Mouse (Mus musculus): ENCODE results near the gene Coa7.
A peak's percentile ranks its signal among the peaks of the same experiment; 100 is the strongest.
"Not testable (repeated sequence)": the region's sequence is repeated elsewhere in the genome, so short reads cannot be mapped to it uniquely, and the experiment has no call there.

Coa7 gene

DNA sequence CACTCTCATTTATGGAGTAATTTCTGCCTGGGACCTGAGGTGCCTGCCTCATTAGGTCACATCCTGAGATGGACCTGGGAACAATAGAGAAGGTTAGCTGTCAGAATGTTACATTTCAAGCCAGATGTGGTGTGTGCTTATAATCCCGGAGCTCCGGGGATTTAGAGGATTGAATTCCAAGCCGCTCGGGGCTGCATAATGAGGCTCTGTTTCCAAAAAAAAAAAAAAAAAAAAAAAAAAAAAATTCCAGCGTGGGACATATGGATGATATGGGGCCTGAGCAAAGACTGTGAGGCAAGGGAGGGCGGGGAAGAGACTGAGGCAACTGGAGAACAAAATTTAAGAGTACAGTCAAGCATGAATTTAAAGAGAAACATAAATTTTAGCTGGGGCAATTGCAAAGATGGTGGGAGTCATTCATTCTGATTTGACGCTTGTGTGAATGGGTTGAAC lies 16.7 kb downstream of the Coa7 start:
- DNase-seq = no peak

DNA sequence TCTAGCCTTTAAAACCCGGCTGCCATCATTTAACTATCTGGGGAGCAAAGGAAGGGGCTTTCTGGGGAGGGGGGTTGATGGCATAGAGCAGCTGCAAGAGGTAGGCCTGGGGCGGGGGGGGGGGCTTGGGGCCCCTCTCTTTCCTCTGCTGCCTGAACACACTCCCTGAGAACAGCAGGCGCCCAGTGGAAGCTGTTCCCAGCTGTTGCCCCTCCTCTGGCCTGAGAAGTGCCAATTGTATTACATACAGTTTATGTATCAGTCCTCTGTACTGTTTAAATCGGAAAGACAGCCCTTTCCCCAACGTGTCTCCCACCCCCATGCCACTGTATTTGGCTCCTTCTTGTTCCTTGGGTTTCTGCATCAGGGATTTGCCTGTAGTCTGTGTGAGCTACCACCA lies 17.9 kb downstream of the Coa7 start:
- no peak for DNase-seq

DNA sequence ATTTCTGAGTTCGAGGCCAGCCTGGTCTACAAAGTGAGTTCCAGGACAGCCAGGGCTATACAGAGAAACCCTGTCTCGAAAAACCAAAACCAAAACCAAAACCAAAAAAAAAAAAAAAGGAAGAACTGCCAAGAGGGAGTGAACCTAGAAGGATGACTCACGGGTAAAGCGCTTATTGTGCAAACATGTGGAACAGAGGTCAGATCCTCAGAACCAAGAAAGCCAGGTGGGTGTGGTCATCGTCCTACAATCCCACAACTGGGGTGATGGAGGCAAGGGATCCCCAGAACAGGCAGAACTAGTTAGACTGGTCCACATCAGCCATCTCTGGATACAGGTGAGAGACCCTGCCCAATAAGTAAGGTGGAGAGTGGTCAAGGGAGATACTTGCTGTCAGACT lies 19.2 kb downstream of the Coa7 start:
- no peak for DNase-seq

DNA sequence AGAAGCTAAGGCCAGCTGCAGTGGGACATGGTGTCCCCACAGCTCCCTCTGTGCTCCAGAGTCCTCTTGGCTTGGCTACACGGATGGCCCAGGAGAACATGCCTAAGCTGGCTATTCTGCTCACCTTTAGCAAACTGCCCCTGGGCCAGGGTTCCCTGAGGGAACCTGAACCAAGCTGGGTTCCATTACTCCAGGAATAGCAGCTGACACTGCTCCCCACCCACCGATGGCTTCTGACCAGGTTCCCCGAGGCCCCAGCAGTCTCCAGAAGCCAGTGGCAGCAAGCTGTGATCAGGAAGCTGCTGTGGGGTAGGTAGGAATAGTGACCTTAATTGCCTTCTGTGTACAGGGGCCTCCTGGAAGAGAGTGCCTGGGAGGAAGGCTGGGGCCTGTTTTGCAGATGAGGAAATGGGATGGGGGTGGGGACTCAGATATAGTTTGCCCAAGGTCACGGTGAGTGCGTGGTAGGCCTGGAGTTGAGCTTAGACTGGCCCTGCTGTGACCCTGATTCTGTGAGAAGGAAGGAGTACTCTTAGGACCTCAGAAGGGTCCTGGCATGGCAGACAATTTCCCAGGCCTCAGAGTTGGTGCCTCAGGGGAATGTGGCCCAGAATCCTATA lies 20.4 kb downstream of the Coa7 start:
- no peak for DNase-seq

DNA sequence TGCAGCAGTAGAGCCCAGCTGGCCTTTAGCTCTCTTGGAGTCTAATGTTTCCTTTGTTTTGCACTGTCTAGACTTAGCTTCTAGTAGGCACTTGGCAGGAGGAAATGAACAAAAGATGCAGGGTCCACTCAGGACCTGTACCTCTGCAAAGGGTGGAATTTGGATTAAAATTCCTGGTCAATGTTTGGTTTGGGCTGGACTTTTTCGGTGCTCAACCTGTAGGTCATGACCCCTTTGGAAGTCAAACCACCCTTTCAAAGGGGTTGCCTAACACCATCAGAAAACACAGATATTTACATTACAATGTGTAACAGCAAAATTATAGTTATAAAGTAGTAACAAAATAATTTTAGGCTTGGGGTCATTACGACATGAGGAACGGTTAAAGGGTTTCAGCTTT lies 21.1 kb downstream of the Coa7 start:
- DNase-seq = no peak

DNA sequence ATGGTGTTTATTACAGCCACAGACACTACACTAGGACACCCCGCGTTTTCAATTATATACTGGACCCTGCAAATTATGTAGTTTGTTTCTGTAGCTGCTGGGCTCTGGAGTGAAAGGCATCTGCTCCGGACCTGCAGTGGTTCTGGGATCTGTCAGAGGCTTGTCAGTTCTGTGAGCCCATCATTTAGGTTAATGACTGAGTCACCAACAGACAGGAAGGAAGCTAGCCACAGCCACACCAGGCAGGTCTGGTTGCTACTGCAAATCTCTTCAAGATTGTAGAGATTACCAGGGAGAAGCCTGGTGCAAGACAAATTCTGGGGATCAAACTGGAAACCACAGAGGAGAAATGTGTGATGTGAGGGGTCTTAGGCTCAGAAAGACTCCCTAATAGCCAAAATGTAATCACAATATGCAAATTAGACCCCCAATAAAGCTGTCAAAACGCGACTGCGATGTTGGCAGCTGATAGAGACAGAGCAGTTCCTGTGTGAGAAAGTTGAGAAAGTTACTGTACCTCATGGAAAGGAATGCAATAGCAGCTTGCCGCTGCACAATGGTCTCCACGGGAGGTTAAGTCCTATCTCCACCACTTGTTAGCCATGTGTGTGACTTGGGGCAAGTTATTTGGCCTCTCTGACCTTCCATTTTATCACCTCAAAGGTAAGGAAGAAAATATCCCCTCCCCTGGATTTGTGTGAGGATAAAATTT lies 22.1 kb downstream of the Coa7 start:
- DNase-seq = no peak

DNA sequence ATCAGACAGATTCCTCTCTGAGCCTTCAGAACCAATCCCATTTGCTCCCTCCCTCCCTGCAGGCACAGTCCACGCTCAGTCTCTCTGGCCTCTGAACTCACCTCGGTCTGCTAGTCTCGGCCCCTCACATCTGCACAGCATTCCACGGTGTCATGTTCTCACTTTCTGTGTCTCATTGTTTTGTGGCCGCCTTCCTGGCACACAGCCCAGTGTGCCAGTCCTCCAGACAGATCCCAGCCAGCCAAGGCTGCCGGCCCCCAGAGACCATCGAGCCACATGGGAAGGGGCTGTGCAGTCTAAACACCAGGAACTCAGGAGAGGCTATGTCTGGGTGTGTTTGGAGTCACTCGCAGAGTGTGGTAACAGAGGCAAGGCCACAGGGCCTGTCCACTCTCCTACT lies 22.9 kb downstream of the Coa7 start:
- DNase-seq = no peak

DNA sequence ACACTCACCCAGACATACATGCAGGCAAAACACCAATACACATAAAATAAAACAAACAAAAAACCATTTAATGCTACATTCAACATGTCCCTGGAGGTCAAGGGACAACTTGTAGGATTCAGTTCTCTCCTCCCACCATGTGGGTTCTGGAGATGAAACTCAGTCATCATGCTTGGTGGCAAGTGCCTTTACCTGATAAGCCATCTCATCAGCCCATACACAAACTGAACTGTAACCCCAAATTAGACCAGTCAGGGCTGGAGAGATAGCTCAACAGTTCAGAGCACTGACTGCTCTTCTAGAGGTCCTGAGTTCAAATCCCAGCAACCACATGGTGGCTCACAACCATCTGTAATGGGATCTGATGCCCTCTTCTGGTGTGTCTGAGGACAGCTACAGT lies 25.7 kb downstream of the Coa7 start:
- DNase-seq = not testable (repeated sequence)

DNA sequence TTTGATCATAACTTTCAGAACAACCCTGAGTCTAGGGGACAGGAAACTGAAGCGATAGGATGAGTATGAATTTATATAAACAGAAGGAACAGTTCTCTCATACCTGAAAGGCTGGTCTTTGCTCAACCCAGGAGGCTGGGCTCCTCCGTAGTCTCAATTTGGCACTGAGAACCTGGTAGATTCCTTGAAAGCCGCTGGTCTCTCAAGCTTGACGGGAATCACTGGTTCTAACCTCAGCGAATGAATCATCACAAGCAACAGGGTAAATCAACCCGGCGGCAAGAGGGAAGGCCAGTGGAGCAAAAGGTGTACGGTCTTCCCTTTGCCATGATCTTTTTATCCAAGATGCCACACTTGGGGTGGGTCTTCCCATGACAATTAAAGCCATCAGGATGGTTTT lies 29.5 kb downstream of the Coa7 start:
- no peak for DNase-seq

DNA sequence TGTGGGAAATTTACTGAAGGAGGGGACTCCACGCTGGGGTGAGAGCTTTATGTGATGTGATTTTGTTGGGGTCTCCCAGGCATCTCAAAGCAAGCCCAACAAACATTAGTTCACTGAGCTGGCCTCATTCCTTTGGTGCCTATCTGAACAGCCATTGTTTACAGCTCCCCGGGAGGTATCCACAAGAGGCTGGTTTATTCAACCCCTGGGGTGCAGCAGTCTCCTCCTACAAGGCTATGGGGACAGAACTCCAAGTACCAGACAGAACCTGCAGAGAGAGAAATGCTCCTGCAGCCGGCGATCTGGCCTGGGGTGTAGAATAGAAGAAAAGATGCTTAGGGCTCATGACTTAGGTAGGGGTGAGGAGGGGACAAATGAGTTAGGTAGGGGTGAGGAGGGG lies 30.6 kb downstream of the Coa7 start:
- no peak for DNase-seq

DNA sequence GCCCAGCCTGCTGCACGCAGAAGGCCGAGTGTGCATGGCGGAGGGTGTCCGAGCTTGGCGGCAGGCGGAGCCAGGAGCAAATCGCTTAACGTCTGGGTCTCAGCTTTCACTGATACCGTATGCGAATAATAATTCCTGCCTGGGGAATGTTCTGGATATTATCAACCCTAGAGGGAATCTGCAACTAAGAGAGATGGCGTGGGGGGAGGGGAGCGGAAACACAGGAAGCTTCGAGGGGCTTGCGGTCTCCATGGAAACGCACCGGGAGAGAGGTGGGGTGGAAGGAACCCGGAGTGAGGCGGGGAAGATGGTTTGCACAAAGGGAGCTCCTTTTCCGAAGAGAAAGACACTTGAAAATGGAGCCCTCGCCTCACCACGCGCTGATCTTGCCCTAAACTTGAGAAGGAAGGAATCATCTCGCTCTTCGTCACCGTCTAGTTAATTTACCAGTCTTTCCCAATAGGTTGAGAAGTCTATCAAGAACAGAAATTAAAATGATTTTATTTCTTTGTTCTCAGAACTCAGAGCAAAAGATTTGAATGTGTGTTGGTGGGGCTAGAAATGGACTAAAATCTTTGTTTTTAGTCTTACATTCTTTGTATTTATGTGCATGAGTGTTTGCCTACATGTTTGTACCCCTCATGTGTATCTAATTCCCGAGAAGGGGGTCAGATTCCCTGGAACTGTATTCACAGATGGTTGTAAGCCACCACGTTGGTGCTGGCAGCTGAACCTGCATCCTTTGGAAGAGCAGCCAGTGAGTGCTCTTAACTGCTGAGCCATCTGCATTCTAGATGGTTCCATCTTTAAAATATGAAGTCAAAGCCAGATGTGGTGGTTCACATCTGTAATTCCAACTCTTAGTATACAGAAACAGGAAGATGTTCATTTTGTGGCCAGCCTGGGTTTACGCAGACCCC lies 32.5 kb downstream of the Coa7 start:
- peak; percentile 12 to 14 for DNase-seq

DNA sequence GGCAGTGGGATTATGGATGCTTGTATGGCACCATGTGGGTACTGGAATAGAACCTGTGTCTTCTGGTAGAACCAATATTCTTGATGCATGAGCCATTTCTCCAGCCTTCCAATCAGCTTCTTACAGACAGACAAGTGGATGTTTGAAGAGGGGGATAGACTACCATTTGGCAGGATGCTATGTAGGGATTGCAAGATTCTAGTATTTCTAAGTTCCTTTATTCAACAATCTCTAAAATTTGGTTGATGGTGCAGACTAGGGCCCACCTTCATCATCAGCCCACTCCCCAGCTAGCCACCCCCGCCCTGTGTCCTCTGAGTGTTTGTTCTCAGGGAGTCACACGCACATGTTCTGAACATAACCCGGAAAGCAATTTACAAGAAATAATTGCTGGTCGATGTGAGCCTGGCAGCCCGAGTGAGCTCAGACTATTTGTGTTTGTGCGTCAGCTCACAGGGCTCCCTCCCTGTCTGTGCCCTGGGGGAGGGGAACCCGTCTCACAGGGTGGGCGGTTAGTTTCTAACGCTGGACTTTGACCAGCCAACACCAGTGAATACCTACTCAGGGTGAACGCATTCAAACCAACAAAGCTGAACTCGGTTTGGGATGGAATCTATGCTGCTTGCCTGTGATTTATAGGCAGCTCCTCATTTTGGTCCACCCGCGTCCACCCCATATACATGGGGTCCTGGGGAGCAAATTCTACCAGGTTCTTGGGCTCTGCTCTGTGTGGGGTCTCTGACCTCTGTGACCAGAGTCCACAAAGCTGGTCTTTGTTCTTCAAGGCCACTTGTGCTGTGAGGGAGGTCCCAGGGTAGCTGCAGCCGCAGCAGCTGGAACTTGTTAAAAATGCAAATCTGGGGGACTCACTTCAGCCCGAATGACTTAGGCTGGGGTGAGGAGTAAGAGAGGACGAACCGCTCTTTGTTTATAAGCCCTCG lies 34.7 kb downstream of the Coa7 start:
- DNase-seq = no peak

DNA sequence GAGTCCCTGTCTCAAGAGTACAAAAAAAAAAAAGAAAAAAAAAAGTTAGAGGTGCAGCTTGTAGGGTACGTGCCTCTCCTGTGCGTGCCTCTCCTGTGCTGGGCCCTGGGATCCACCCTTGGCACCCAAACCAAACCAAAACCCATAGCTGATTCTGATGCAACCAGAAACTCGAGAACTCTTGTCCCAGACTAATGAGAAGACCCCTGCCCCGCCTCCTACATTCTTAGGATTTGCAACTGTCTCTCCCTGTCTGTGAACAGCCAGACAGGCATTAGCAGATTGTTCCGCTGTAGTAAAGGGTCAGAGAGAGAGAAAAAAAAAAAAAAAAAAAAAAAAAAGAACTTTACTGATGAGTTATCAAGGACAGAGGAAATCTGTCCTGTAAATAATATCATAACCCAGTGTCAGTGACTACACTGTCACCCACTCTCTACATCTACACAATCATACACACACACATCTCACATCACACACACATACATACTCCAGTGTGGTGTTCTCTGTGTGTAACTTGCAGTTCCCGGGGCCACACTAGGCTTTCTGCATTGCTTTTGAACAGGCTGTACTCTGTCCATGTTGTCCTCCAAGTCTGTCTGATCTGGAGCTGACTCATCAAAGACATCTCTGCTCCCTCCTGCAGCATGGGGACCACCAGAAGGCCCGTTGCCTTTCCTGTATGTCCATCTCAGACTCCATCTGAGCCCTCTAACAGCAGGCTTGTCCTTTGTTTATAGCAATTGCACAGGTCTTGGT lies 35.6 kb downstream of the Coa7 start:
- no peak for DNase-seq

DNA sequence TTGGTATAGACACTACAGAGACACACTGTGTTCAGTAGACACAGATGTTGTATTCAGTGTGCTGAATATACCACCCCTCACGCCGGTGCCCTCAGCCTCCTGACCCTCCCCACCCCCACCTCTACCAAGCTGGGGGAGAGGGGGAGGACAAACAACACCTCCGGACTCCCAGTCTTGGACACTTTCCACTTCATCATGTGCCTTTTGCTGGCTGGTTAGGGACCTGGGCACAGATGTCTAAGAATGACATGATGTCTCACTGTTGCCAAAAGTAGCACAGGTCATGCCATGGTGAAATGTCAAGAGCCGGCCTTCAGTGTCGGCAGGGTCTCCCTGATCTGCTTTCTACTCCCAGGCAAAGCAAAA lies 36.2 kb downstream of the Coa7 start:
- no peak for DNase-seq

DNA sequence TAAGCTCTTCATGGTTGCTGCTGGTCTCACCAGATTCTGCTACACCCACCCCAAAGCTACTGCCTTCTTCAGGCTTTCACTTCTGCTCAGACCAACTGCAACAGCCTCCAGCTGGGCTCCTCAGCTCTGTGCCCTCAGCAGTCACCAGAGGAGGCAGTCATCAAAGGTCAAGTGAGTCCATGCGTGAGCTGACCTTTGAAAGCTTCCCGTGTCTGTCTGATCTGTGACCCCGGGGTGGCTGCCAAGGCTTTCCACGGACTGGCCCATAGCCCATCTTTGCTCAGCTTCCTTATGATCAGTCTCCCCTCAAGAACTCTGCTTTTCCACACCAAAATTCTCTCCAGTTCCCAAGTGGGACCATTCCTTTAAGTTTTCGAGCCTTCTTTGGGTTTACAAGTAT lies 41.3 kb downstream of the Coa7 start:
- no peak for DNase-seq

DNA sequence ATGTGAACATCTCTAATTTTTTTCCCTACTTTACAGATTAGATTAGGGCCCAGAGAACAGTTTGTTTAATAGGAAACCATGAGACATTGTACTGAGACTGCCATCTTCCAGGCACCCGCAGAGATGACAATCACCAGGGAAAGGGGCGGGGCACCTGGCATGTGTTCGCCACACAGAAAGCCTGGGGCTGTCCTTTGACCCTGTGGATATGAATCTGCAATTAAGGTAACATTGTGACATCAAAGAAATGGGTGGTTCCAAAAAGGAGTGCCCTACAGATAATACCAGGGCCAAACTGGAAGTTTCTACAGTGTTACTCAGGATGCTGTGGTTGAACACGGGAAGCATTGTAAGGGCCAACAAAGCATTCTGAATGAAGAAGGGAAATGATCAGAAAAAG lies 42.5 kb downstream of the Coa7 start:
- no peak for DNase-seq

DNA sequence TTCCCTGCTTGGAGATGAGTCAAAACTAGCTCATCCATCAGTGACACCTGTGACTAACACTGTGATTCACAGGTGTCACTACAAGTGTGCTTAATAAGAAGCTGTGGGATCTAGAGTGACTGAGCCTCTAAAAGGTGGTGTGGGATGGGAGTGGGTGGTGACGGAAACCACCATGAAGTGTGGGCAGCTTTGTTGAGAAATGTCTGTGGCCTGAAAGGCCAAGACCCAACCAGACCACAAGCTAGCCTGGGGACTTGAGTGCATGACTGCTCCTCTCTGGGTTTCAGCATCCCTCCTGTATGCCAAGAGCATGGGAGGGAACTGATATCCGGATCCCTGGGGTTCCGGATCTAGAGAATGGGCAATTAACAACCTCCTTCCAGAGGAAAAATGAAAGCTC lies 43.5 kb downstream of the Coa7 start:
- DNase-seq = no peak

DNA sequence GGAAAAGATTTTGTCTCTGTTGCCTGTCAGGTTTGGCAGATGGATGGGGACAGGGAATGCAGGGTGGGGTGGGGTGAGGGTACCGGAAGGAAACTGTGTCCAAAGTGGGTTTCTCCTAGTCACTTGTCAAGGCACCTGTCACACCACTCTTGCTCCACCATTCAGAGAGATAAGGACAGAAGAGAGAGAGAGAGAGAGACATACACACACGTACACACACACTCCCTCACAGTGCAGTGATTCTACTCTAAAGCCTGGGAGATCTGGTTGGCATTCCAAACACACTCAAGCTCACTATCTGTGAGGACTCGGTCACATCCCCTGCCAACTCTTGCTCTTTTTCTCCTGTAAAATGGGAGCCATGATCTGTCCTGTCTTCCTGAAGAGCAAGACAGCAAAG lies 44.2 kb downstream of the Coa7 start:
- no peak for DNase-seq

DNA sequence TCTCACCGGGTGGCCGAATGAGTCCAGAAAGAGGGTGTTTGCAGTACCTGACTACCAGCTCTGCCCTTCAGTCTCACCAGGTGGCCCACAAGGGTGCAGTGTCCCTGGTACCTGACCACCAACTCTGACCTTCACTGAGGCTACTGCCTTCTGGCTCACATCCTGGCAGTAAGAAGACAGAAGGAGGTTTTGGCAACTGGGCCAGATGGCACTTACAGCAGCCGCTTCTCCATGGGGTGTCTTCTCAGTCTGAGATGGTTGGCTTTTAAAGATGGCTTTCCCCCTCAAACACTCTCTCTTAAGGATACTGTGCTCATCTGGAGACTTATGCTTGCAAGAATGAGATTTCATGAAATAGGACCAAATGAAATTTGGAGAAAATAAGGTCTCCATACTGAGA lies 51.5 kb downstream of the Coa7 start:
- DNase-seq = no peak

DNA sequence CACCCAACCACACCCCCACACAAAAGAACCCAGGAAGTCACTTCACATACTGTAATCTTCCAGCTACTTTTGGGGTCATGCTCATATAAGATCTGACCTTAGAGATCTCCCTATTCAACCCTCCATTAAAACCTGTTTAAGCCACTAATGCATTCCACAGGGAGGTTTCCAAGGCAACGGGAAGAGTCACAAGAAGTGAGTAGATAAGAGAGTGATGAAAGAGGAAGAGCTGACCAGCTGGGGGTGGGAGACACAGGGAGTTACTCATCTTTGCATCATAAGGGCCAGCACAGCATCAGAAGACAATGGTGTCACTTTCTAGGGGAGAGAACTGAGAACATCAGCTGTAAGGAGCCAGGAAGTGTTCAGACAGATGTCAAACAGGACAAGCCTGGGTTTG lies 52.2 kb downstream of the Coa7 start:
- DNase-seq = no peak

DNA sequence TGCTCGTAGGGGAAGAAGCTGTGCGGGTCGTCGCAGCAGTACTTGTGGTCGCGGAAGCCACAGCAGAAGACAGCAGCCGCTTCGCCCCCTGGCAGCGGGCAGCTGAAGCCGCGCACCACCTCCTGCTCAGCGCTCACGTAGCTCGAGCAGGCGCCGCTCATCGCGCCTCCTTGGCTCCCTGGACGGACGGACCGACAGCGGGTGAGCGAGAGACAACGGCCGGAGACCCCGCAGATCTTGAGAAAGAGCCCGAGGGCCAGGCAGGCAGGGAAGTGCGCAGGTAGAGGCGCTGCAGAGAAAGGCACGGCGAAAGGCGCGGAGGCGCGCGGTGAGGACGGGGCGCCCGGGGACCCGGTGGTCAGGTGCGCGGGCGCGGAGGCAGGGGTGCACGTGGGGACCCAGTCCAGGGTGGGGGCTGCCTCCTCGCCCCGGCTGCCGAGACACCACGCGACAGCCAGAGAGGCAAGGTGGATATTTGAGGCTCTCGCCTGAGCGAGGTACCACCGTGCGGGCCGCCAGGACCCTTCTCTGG lies 55.3 kb downstream of the Coa7 start, which contains the start of gene Shisal2a:
TSS of gene Shisal2a (minus strand) at position 167 of the 532 bp plus-strand sequence.
- DNase-seq = no peak

DNA sequence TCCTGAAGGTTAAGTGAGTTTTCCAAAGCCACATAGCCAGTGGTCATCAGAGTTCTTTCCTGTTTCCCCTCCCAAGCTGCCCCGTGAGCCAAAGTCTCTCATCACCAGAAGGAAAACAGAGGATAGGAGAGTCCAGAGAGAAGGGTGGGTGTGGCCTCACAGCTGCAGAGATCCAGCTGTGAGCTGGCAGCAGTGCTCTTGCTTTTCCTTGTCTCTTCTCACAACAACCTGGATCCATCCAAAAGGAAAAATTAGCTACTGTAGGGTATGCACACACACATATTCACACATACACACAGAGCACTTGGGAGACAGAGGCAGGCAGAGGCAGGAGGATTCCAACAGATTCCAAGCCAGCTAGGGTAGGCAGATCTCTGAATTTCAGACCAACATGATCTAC lies 58.1 kb downstream of the Coa7 start:
- no peak for DNase-seq
